Mouse (Mus musculus) neural tube, embryonic 11.5 days (tissue): ENCODE measurements at regions not wholly inside any gene's neighbourhood (a gene's known extent, or its start where the extent isn't known, plus 50 kb on each side); places are given as distances from the start of the nearest gene placed in this dataset.

Experiments used
- ATAC-seq: fragments of 200-750 bp; cut with Nextera tagmentation; 2 replicates; pipeline ENCODE4 v1.8.0; 2017; ENCODE audit warnings: moderate number of reproducible peaks, mild to moderate bottlenecking, moderate TSS enrichment, moderate library complexity; ENCODE audit not compliant: insufficient read depth, low FRiP score, low TSS enrichment
- DNase-seq: peaks from one replicate; pipeline ENCODE4 v3.0.0-alpha.2; 2015; ENCODE audit warnings: low spot score
- H3K27ac ChIP-seq: fragments of 300-500 bp; sonication (generic); 2 replicates; pipeline ENCODE4 v1.5.1; 2014; ENCODE audit warnings: low read depth, mild to moderate bottlenecking, low read length
- H3K27me3 ChIP-seq: fragments of 300-500 bp; sonication (generic); 2 replicates; pipeline ENCODE4 v1.6.1; 2014; ENCODE audit warnings: mild to moderate bottlenecking, low read length, mixed read lengths; ENCODE audit not compliant: control insufficient read depth, insufficient read depth
- H3K36me3 ChIP-seq: fragments of 300-500 bp; sonication (generic); 2 replicates; pipeline ENCODE4 v1.6.1; 2014; ENCODE audit warnings: mild to moderate bottlenecking, low read length, moderate library complexity, mixed read lengths; ENCODE audit not compliant: control insufficient read depth, insufficient read depth
- H3K4me1 ChIP-seq: fragments of 300-500 bp; sonication (generic); 2 replicates; pipeline ENCODE4 v1.6.1; 2014; ENCODE audit warnings: low read length, mixed read lengths; ENCODE audit not compliant: control insufficient read depth, insufficient read depth
- H3K4me2 ChIP-seq: fragments of 300-500 bp; sonication (generic); 2 replicates; pipeline ENCODE4 v1.6.1; 2014; ENCODE audit warnings: low read depth, mild to moderate bottlenecking, moderate library complexity
- H3K4me3 ChIP-seq: fragments of 300-500 bp; sonication (generic); 2 replicates; pipeline ENCODE4 v1.5.1; 2014; ENCODE audit warnings: low read depth, low read length
- H3K9ac ChIP-seq: fragments of 300-500 bp; sonication (generic); 2 replicates; pipeline ENCODE4 v1.6.1; 2014; ENCODE audit warnings: mild to moderate bottlenecking, low read length
- H3K9me3 ChIP-seq: fragments of 300-500 bp; sonication (generic); 2 replicates; pipeline ENCODE4 v1.6.1; 2016; ENCODE audit warnings: low read length; ENCODE audit not compliant: control insufficient read depth
- WGBS: fragments of 180-500 bp; shearing (Covaris S2); extraction: QIAGEN DNeasy Blood & Tissue Kit; methylation state at CpG from one replicate; pipeline ENCODE4 v1.1.7; 2014; 5-methylcytosine and 5-hydroxymethylcytosine counted together

DNA sequence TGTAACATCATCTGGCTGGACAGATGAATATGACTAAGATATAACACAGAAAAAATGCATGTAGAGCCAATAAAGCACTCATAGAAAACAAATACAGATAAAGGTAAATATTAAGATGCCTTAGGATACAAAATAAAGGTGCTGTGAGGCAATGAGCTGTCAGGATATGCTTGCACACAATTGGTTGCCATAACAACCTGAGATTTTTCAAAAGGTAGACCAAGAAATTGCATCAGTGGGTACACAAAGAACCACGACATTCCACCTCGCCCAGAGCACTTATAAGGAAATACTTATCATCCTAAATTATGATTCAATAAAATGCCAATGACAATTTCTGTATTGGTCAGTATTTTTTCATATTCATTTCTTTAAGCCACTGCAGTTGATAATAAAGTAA lies 521.3 kb upstream of the Tbc1d2b start:
- ATAC-seq (no peak), DNase-seq (no peak)
- Histone ChIP-seq H3K27me3 (no peaks in the 10 kb centered on the region), H3K4me1 (no peaks in the 10 kb centered on the region), H3K36me3 (no peaks in the 10 kb centered on the region), H3K27ac (no peak overlapping the region), H3K4me3 (no peak overlapping the region), H3K9ac (no peak overlapping the region), H3K9me3 (no peaks in the 10 kb centered on the region), H3K4me2 (no peak overlapping the region)
- WGBS, result 80% methylated on average over 2 of the region's 2 CpGs

DNA sequence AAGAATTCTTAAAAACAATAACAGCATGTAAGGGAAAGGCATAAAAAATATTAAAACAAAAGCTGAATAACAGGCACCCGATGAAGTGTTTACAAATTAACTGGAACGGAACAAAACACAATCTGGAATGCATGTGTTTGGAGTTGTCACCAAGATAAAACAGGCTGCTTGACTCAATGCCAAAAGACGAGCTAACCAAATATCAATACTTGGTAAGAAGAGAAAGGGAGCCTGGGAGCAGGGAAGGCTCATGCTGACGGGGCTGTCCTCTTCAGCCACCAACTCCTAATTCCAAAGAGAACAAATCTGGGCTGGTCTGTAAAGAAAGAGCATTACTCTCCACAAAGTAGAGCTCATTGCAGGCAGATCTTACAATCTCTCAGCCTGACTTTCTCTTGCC lies 545.4 kb upstream of the Zic4 start:
- no peak overlapping the region for H3K27ac ChIP-seq
- H3K4me1 ChIP-seq, result no peaks in the 10 kb centered on the region
- no peak overlapping the region for H3K4me3 ChIP-seq
- no peaks in the 10 kb centered on the region for H3K9me3 ChIP-seq
- H3K4me2 ChIP-seq, result no peak overlapping the region
- no peak overlapping the region for H3K9ac ChIP-seq
- H3K36me3 ChIP-seq, result no peaks in the 10 kb centered on the region
- ATAC-seq (no peak), DNase-seq (no peak)
- no peaks in the 10 kb centered on the region for H3K27me3 ChIP-seq
- WGBS, result 64% methylated on average over 4 of the region's 4 CpGs

DNA sequence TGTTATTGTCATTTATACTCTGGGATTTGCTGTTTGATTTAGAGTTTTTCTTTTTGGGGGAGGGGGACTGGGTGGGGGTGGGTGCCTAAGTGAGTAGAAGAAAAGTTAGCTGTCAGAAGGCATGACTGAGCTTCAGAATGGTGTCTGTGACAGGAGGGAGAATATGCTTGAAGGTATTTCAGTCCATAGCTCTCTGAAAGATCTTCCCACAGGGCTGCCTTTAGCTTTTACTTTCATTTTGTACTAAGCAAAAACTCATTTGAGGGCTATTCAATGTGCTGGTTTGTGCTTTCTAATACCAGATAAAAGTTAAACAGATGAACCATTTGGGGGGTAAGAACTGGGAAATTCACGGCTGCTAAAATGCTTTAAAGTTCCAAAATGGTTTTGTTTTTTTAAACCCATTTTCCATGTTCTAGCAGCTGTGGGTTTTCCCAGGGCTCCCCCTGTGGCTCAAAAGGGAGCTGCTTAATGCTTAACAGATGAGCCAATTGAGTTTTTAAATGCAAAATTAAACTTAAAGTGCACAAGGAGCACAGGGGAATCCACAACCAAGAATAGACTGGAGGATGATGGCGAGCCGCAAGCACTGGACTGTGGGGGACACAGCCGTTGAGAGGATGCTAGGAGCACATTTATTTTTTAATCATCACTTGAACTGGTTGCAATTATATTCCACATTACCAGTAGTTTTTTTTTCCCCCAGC lies 538.5 kb upstream of the Zic4 start:
- Histone ChIP-seq H3K27me3 (no peaks in the 10 kb centered on the region), H3K4me1 (no peaks in the 10 kb centered on the region), H3K9ac (no peak overlapping the region), H3K4me3 (no peak overlapping the region), H3K9me3 (no peaks in the 10 kb centered on the region), H3K36me3 (no peaks in the 10 kb centered on the region), H3K4me2 (no peak overlapping the region), H3K27ac (no peak overlapping the region)
- peak; percentile 32 for DNase-seq
- 45% methylated on average over 4 of the region's 4 CpGs for WGBS
- no peak for ATAC-seq

DNA sequence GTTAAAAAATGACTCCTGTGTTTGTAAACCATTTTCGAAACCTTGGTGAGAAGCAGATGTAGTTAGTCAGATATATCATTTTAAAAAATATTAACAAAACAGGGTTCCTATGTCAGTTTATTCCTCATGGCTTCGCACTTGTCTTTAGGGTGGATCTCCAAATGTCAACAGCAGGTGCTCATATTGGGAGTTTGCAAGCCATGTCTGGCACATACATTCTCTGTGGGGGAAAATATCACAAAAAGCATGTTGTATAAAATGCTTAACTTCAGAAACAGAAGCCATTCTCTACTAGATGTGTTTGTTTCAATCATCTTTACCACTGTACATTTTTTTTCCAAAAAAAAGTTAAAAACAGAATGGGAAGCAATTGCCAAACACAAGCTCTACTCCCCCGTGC lies 534.7 kb upstream of the Zic4 start:
- no peak overlapping the region for H3K27ac ChIP-seq
- no peak for ATAC-seq

DNA sequence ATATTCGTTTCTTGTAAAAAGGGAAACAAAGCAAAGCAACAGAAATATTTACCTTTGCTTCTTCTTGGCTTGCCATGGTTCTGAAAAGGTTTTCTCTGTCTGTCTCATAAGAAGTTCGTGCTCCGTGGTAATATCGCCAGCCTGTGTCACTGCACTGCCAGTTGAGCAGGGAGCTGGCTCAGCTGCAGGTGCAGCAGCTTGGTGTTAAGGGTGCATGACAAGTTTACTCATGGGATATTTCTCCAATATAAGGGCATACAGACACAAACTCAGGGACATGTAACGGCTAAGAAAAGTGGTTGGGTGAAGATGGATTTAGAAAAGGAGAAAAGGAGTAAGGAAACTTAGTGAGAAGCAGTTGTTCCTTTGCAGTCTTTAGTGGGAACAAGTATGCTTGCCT lies 533.5 kb upstream of the Zic4 start:
- Histone ChIP-seq H3K4me1 (no peaks in the 10 kb centered on the region), H3K4me3 (no peak overlapping the region), H3K9me3 (no peaks in the 10 kb centered on the region), H3K4me2 (no peak overlapping the region), H3K27me3 (no peaks in the 10 kb centered on the region), H3K27ac (no peak overlapping the region), H3K9ac (no peak overlapping the region), H3K36me3 (no peaks in the 10 kb centered on the region)
- 54% methylated on average over 5 of the region's 5 CpGs for WGBS
- ATAC-seq (no peak), DNase-seq (no peak)

More for the DNA sequence above, 534.7 kb upstream of the Zic4 start:
- H3K4me1 ChIP-seq, result no peaks in the 10 kb centered on the region
- H3K4me2 ChIP-seq, result no peak overlapping the region
- DNase-seq, result no peak
- no peak overlapping the region for H3K9ac ChIP-seq
- H3K36me3 ChIP-seq, result no peaks in the 10 kb centered on the region
- H3K9me3 ChIP-seq, result no peaks in the 10 kb centered on the region
- WGBS, result 76% methylated on average over 3 of the region's 3 CpGs
- H3K4me3 ChIP-seq, result no peak overlapping the region
- no peaks in the 10 kb centered on the region for H3K27me3 ChIP-seq

DNA sequence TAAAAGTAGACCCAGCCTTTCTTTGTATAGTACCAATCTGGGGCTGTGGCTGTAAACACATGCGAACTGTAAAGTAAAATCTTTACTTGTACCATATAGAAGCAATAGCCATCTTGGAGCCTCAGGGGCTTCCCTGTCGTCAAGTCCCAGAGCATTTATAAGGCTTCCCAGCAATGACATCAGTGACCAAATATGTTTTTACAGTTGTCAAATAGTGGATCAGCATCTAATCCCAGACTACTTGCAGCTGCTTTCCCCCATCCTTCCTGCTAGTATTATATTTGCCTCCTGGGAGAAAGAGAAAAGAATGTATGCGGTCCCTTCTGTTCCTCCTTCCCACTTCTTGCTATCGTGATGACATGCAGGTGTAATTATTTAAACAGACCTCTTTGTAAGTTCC lies 531.5 kb upstream of the Zic4 start:
- Histone ChIP-seq H3K27me3 (no peaks in the 10 kb centered on the region), H3K4me3 (no peak overlapping the region), H3K36me3 (no peaks in the 10 kb centered on the region), H3K9ac (no peak overlapping the region), H3K4me2 (no peak overlapping the region), H3K27ac (no peak overlapping the region), H3K9me3 (no peaks in the 10 kb centered on the region), H3K4me1 (no peaks in the 10 kb centered on the region)
- 66% methylated on average over 4 of the region's 4 CpGs for WGBS
- DNase-seq, result no peak
- no peak for ATAC-seq

DNA sequence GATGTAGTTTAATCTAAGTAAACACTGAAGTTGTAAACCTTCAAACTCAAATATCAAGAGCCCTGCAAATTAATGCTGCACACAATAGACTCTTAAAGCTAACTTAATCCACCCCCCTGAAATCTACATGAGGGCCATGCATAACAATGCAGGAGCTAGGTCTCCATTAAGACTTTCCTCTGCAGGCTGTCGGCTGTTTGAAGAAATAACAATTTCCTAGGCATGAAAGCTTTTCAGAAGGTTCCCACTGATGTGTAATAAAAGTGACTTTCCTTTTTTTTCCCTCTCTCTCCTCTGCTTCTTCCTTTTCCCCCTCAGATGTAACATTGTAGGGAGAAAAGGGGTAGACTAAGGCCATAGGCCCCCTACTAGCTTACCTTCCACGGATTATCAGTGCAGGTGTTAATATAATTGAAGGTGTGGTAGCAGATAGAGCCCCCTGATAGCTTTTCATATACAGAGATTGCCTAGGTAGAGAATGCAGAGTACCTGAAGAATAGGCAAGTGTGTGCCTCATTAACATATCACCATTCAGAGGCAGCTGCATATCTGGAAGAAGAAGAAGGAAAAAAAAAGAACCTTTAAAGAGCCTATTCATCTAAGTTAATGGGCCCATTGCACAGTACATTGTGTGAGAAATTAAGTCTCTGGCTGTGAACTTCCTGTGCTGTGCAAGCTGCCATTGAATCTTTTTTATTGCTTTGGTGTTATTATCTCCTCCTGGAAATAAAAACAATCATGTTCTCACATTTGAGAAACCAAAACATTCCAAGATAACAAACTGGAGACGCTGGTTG lies 528.3 kb upstream of the Zic4 start:
- ATAC-seq (peak; percentile 68; the same call in 1 of the 2 replicates), DNase-seq (no peak)
- Histone ChIP-seq H3K27me3 (no peaks in the 10 kb centered on the region), H3K4me1 (no peaks in the 10 kb centered on the region; the same call in 1 of the 2 replicates), H3K9me3 (no peaks in the 10 kb centered on the region), H3K27ac (no peak overlapping the region), H3K4me2 (no peak overlapping the region), H3K36me3 (no peaks in the 10 kb centered on the region), H3K4me3 (no peak overlapping the region), H3K9ac (no peak overlapping the region)
- 17% methylated on average over 3 of the region's 3 CpGs for WGBS

DNA sequence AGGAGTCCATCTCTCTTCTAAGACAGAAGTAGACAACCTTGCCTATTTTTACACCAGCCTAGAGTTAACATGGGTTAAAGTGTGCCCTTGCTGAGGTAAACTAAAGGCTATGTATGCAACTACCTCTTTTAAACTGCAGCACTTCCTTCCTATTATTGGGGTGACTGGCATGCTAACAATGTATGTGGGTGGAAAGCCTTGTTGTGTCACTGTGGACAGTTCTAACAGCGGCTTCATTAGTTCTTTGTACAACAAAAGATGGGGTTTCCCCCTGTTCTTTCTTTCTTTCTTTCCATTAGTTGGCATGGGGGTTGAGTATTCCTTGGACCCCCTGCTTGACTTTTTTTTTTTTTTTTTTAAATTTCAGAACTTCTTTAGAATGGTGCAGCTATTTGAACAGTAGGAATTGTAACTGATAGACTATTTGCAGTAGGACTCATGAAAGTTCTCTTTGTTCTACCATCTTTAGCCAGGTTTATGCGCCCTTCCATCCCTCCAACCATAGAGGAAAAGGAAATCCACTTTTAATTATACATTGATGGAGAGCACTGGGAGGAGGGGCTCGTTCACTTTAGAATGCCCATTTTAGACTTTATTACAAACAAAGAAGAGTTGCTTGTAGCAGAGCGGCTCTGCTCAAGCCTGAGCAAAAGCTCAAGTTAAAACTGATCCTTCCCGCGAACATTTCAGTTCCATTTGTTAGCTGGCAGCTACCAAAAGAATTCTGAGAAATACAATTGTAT lies 523.9 kb upstream of the Zic4 start:
- no peaks in the 10 kb centered on the region; the same call in 1 of the 2 replicates for H3K4me1 ChIP-seq
- H3K27me3 ChIP-seq, result no peaks in the 10 kb centered on the region
- H3K27ac ChIP-seq, result no peak overlapping the region
- H3K4me3 ChIP-seq, result no peak overlapping the region
- H3K9ac ChIP-seq, result no peak overlapping the region
- H3K9me3 ChIP-seq, result no peaks in the 10 kb centered on the region
- 75% methylated on average over 6 of the region's 6 CpGs for WGBS
- H3K4me2 ChIP-seq, result no peak overlapping the region
- H3K36me3 ChIP-seq, result no peaks in the 10 kb centered on the region
- no peak for DNase-seq
- ATAC-seq, result no peak
